Mouse (Mus musculus): ENCODE measurements around the gene Erc2.

Gene Erc2

DNA sequence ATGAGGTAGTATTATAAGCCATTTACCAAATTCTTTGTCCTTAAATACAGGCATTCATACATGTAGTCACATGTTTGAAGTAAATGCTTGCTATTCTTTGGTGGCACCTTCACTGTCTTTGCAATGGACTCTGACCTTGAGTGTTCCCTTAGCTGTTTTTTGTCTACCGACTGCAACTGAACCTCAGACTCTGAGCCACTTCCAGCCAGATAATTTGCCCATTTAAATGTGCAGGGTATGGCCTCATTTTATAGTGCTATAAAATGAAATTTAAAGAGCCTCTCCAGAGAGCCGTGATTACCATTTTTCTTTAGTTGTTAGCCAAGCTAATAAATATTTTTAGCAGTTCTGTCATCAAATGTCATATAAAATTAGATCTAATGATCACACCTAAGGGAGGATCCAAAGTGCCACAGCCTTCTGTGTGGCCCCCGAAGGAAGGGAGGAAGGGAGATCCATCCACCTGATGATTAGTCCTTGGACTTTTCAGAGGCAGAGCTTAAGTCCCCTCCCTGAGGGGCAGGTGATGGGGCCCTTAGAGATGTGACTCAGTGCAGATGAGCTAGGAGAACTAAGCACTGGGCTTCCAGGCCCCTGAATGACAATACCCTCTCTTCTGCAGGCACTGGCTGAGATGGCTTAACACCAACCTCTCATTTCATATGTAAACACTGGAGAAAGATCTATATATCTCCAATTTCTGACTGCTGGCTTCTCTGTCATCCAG, 439.6 kb downstream of the Erc2 start:
- no peak for DNase-seq (ENCODE audit: low spot score in 2 of 2)

DNA sequence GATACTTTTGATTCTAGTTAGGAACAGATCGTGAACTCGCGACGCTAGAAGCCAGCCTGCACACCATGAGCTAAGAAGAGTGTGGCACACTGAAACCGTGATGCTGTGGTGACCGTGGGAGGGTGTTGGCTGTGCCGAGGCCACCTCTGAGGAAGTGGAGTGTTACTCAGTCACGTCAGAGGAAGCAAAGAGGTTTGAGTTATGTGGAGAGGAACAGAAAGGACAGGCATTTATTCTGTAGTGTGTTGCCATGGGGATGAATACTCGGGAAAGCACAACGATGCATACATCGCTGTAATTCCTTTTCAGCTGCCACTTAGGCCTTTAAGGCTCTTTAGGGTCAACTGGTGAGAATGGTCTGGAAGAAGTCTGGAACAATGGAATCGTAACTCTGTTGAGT, 445.8 kb downstream of the Erc2 start:
- no peak for DNase-seq (ENCODE audit: low spot score in 2 of 2)

DNA sequence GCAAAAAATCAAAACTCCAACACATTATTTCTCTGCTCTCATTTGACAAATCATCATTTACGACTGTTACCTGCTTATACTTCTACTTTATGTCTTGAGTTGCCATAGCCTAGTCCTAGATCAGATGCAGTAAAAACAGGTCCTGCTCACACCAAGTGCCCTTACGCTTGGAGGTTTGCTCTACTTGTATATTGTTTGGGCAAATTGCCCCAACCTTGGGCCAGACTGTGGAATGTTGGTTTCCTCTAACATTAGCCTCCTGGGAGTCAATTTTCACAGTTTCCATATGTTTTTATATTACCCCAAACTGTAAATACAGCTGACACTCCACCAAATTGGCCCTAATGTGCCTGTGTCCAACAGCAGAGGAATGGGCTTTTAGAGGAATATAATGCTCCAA, 447.6 kb downstream of the Erc2 start:
- DNase-seq (ENCODE audit: low spot score in 2 of 2), result no peak

DNA sequence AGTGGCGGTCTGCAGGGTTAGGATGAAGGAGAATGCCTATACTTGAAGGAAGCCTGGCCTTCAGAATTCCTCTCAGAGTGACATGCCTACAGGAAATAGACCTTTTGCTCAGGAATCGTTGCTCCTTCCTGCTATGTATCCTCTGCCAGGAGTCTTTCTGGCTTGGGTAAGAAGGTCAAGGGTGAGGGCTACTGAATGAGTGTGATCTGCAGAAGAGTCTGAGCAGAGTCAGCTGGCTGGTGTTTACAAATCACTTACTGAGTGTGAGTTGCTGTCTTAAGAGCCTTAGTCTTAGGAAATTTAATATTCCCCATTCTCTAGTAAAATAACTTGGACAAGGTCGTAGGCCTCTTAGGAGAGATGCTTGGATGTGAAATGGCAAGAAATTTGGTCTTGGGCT, 450.3 kb downstream of the Erc2 start:
- no peak for DNase-seq (ENCODE audit: low spot score in 2 of 2)

DNA sequence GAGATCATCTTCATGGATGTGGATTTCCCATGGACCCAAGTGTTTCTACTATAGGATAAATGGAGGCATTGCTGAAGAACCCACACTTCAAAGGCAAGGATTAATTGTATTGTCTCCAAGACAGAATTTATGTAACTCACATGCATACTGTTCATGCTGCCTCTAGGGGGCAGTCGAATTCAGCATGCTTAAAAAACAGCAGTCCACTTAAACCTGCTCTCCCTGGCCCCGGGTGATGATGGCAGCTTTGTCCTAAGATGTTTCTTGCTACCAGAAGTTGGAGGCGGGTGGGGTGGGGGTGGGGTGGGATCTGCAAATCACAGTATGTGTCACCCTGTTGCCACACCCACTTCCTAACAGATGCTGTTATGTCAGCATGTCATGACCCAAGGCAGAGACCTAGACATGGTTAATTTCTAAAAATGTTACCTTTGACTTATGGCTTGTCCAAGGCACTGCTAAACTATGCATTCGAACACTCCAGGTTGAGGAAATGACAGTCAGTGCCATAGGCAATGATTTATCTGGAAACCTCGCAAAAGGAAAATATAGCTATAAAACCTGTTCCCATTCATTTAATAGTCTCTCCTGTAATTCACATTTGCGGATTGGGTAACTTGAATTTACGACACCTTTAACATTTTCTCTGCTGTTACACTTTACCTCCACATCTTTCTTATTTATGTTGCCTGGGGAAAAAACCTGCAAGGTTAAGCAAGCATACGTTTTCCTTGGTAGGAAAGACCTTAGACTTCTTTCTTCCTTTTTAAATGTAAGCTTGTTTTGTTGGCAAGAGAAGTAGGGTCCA, 467.6 kb downstream of the Erc2 start:
- DNase-seq (ENCODE audit: low spot score in 2 of 2), result peak in 1 of 2 experiments; percentile 33

DNA sequence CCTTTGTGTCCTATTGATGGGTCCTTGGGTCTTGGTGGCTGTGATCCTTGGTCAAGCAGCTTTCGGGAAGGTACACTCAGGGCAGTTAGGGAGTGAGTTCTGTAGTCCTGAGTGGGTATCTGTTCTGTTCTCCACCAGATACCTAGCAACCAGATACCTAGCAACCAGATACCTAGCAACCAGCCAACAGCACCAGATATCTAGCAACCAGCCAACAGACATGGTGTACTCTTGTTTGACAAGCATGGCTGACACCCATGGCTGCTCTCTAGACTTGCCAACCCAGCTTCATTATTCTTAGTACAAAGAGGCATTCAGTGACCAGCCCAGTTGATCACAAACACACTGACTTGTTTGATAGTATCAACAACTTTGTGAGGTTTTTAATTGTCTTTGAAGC, 469.1 kb downstream of the Erc2 start:
- no peak for DNase-seq (ENCODE audit: low spot score in 2 of 2)

DNA sequence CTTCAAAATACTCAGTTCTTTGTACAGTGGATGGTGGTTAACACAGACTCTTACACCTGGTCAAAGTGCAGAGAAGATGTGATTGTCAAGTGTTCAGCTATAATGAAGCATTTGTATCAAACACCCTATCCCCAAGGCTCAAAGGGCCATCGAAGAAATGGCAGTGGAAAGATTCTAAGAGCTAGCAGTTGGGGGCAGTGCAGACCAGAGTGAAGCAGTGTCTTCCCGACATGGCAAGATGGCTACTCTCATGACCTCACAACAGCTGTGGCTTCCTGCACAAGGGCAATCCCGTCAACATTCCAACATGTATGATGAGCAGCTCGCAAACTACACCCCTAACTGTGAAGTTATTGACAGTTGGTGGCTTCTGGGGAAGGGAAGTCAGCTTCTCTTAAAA, 471.0 kb downstream of the Erc2 start:
- no peak for DNase-seq (ENCODE audit: low spot score in 2 of 2)

DNA sequence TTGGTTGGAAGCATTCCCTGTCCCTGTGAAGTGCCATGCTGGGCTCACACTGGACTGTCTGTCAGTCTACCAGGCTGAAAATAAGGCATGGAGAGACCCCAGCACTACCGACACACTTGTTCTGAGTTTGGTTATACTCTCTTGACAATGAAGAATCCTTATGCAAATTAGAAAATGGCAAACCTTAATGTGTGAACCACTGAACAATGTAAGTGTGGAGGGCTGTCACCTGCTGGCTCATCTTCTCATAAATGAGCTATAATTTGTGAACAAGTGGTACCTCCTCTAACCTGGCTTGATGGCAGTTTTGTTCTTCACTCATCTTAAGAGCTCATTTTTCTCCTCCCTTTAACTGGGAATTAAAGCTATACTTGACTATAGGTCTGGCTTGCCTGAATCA, 471.7 kb downstream of the Erc2 start:
- no peak for DNase-seq (ENCODE audit: low spot score in 2 of 2)

DNA sequence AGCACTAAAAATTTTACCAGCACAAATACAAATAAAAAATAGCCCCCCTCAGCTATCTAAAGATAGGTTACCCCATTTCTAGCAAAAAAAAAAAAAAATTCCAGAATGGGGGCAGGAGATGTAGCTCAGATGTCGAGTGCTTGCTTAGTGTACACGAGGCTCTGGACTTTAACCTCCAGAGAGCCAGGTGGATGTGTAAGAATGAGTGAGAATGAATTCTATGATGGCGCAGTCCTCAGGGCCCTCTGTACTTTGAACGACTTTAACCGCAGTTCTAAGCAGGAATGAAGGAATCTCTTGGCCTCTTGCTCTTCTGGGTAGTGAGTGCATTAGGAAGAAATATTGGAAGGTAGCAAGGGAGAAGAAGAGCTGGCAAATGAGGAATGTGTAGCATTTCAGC, 476.9 kb downstream of the Erc2 start:
- no peak for DNase-seq (ENCODE audit: low spot score in 2 of 2)

DNA sequence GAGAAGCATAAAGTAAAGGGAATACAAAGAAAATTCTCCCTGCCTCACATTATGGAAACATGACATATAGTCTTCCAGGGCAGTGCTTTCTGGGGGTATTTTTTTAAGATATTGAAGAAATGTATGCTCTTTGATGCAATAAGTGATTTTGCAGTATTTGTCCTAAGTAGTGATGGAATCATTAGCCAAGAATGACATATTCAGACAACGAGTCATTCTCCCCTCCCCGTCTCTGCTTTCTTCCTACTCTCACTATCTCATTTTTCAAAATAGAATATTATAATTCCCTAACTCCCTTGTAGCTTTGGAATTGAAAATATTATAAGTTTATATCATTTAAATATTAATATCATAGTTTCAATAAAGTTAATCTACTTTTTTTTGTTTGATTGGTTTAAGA, 490.9 kb downstream of the Erc2 start:
- DNase-seq (ENCODE audit: low spot score in 2 of 2), result no peak

DNA sequence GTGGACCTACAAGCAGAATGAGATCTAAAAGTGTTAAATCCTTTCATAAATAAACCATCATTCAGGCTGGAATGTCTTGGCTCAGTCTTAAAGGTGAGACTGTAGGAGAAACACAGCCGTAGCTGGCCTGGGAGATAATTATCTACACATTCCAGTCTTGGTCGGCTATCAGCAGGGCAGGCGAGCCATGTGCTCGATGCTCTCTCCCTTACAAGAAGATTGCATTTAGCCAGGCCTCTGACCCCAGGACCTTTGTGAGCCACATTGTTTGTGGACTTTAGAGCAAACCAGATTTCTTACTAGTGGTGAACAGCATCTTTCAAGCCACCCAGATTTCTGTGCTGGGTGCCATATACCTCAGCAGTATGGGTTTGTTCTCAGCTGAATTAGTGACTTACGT, 498.6 kb downstream of the Erc2 start:
- DNase-seq (ENCODE audit: low spot score in 2 of 2), result no peak

DNA sequence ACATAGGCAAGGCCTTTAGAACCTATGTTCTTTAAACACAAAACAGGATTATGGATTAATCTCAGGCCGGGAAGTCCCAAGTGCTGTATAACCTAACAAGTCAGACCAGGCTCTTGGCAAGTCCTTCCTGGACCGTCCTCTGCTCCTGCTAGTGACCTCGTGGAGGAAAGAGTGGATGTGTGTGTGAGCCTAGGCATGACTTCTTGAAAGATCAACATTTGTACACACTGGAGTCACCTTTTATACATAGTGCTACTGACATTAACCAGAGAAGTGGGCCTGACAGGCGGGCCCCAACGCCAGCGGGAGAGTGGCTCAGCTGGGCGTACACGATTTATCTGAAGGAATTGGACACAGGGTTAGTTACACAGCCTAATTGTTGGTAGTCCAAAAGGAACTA, 504.6 kb downstream of the Erc2 start:
- no peak for DNase-seq (ENCODE audit: low spot score in 2 of 2)

DNA sequence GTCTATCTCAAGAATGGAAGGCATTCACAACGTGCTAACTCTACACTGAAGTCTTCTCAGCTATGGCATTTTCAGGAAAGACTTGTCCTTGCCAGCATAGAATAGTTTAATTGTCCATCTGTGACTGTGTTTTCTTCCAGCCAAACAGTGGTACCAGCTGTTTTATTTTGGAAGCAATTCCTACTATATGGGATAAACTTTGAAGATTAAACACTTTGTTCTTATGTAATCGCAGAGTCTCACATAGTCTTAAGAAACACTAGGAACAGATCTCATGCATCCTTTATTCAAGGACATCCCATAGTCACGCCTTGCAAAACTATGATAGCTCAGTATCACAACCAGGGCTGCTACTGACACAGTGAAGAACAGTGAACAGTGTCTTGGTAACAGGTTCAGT, 506.8 kb downstream of the Erc2 start:
- no peak for DNase-seq (ENCODE audit: low spot score in 2 of 2)

DNA sequence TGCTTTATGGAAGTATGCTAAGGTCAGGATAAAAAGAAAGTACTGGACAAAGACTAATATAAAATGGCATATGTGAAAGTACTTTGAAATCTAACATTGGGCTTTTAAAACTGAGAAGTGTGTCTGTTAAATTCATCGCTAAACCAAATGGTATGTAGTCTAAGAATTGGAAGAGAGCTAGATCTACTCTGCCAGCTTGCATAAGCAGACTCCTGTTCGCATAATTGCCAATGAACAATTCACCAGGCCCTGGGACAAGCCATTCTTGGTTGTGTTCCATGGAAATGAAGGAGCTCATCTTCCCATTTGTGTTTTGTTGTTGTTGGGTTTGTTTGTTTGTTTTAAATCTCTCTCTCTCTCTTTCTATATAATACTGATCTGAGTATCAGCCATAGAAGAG, 521.8 kb downstream of the Erc2 start:
- no peak for DNase-seq (ENCODE audit: low spot score in 2 of 2)

DNA sequence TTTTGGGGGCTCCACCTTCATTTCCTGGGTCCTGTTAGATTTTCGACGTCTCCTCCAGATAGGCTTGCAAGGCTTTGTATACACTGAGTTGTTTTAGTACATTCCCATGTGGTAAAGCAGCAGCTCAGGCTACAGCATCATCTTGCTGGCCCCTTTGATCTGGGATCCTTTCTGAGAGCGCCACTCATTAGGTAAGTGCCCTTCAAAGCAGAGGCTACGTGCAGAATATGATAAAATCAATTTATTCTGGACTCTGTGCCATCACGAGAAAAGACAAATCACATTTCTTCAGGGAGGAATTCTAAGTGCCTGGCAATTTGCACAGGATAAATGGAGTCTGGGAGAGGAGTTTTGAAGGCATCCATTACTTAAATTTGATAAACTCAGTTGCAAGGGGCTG, 525.0 kb downstream of the Erc2 start:
- DNase-seq (ENCODE audit: low spot score in 2 of 2), result no peak

DNA sequence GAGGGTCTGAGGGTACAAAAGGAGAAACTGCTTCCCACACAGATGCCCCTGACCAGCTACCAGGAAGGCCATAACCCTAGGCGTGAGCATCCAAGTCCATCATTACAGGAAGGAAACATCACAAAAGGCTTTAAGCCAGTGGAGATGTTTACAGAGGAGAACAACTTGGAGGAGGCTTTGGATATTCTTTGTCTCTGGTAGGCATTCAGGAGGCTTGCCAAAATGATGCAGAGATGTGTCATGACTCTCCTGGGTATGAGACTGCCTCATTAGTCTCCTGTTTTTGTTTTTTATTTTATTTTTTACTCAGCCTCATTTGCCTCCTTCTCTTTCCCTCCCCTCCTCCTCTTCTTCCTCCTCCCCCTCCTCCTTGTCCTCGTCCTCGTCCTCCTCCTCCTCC, 528.7 kb downstream of the Erc2 start:
- DNase-seq (ENCODE audit: low spot score in 2 of 2), result no peak

DNA sequence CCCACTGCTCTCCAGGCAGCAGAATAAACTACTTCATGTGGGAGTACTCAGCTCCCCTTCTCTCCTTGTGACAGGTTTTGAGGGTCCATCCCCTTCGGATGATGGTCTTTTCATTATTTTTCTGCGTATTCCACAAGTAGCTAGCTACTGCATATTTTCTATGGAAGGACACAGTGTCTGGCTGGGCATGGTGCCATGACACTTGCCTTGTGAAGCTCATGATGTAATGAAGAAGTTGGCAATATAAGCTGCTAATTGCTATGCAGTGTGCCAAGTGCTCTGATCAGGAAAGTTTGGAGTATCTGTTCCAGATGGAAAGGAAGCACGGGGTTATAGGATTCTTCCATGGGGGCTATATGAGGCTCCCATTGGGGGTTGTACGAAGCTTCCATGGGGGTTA, 533.5 kb downstream of the Erc2 start:
- peak; percentile 60 to 63 for DNase-seq (ENCODE audit: low spot score in 2 of 2)

DNA sequence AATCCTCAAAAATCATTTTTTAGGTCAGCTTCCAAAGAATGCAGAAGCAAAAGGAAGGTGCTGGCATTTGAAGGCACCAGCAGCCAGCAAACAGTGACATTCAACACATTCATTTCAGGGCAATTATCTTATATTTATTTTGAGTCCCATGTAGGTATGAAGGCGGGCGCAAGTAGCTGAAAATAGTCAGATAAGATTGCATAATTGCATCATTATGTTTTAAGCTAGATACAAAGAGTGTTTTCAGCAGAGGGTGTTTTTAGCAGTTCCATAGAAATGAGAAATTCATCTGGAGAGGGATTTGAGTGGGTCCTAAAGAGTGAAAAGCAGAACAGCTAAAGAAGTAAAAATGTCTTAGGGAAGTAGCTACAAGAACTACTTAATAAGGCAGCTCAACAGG, 538.6 kb downstream of the Erc2 start:
- no peak for DNase-seq (ENCODE audit: low spot score in 2 of 2)

DNA sequence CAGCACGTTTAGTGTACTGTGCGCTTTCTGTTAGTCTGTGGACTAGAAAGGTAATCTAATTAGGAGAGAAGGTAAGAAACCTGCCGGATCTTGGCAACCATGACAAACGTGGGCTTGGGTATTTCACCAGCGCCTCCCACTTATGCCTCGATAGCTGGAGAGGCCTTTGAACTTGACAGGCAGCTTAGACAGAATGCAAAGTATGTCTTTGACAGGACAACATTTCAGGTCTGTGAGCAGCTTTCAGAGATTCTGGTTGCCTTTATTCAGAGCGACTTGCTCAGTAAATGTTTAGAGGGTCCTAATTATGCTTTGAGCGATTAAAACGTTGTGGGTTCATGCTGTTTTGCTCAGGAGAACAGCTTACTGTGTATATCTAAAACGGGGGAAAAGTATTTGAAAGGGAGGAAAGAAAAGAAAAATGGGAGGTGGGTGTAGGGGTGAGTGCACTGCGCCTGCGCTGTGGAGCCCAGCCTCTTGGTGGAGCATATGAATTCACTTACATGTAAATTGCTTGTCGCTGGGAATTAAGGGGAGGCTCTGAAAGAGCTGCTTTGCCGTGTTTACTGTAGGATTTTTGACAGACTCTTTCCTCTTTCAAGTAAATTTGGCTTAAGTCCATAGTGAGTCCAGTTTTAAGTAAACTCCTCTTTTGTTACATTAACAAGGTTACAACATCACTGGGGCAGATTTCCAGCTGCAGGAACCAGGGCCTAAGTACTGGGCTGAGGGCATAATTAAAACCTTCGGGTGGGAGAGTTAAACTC, 542.6 kb downstream of the Erc2 start:
- DNase-seq (ENCODE audit: low spot score in 2 of 2), result peak; percentile 68 to 69

DNA sequence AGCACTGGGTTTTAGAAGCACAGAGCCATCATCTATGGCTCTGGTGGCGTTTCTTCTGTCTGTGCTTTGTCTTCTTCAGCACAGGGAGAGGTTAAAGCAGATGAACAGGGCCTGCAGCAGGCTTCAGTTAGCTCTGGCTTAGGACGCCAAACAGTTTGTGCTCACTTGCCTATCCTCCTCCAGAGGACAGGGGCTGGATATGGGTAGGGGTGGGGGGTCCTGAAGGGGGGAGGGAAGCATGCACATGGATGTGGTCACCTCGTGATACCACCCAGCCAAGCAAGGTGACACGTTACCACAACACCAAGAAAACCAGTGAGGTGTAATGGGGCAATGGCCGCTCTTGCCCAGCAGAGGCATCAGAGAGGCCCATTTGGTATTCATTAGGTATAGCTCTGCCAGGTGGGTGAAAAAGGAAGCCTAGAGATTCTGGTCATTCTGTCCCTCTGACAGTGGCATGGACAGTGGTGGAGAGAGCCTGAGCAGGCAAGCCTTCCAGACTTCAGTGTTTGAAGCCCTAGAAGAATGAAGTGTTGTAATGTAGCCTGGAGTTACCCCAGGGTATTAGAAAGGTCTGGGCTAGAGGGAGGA, 543.5 kb downstream of the Erc2 start:
- no peak for DNase-seq (ENCODE audit: low spot score in 2 of 2)

DNA sequence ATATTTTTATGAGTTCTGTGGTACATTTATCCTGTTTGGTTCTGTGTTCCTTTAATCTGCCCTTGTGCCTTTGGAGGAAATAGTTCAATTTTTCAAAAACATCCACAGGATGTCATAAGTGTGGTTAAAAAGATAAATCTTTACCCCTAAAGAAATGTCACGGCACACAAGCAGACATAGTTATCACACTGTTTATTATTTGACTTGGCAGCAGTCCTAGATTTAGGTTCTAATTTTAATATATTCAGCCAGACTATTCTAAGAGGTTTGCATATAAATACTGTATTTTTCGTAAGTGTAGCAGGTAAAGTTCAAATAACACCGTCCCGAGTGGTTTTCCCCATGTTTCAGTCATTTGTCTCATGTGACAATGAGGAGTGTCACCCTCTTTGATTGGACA, 548.5 kb downstream of the Erc2 start:
- DNase-seq (ENCODE audit: low spot score in 2 of 2), result no peak

DNA sequence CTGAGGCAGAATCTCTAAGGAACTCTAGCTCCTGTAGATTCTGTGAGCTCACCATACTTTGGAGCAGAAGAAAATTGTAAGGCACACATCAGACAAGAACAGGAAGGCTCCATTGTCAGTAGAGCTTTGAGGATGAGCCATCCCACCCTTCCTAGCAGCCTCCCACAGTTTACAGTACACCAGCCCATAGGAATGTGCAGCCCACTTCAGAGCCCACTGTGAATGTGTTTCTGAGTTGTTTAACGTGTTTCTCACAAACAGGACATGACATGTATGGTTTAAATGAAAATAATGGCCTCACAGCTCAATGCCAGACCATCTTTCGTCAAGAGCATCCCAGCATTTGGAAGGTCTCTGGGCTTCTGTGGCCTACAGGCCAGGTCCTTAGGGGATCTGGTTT, 549.1 kb downstream of the Erc2 start:
- no peak for DNase-seq (ENCODE audit: low spot score in 2 of 2)
